Mouse (Mus musculus) intestine, embryonic 16.5 days (tissue): Measurements from ENCODE around the gene Birc7. TPM values are rescaled to one million over a fixed set of nuclear protein-coding genes. Genes with fewer than 3 reads are reported as not detected.
A peak's percentile ranks its signal among the peaks of the same experiment; 100 is the strongest.

Source experiments
- ATAC-seq: fragments of 200-750 bp; cut with Nextera tagmentation; 2 replicates; pipeline ENCODE4 v1.8.0; 2017; ENCODE audit warnings: moderate TSS enrichment, moderate library complexity
- H3K27ac ChIP-seq: fragments of 300-500 bp; sonication (generic); 2 replicates; pipeline ENCODE4 v1.5.1; 2014; ENCODE audit warnings: mild to moderate bottlenecking, low read length
- H3K27me3 ChIP-seq: fragments of 300-500 bp; sonication (generic); replicated peaks from 2 replicates; pipeline ENCODE4 v1.6.1; 2014; ENCODE audit warnings: low read length, control low read depth, mixed read lengths; ENCODE audit not compliant: control insufficient read depth, insufficient read depth
- H3K36me3 ChIP-seq: fragments of 300-500 bp; sonication (generic); 2 replicates; pipeline ENCODE4 v1.6.1; 2014; ENCODE audit warnings: low read length, control low read depth; ENCODE audit not compliant: control insufficient read depth, insufficient read depth
- H3K4me1 ChIP-seq: fragments of 300-500 bp; sonication (generic); 2 replicates; pipeline ENCODE4 v1.6.1; 2014; ENCODE audit warnings: low read length, control low read depth, mixed read lengths; ENCODE audit not compliant: control insufficient read depth, insufficient read depth
- H3K4me2 ChIP-seq: fragments of 300-500 bp; sonication (generic); 2 replicates; pipeline ENCODE4 v1.6.1; 2014; ENCODE audit warnings: low read depth, low read length, control low read depth
- H3K4me3 ChIP-seq: fragments of 300-500 bp; sonication (generic); 2 replicates; pipeline ENCODE4 v1.5.1; 2014; ENCODE audit warnings: mild to moderate bottlenecking, low read length
- H3K9ac ChIP-seq: fragments of 300-500 bp; sonication (generic); 2 replicates; pipeline ENCODE4 v1.6.1; 2014; ENCODE audit warnings: low read depth, low read length
- H3K9me3 ChIP-seq: fragments of 300-500 bp; sonication (generic); 2 replicates; pipeline ENCODE4 v1.6.1; 2016; ENCODE audit warnings: low read length, control low read depth; ENCODE audit not compliant: control insufficient read depth
- WGBS: fragments of 180-500 bp; shearing (Covaris S2); extraction: QIAGEN DNeasy Blood & Tissue Kit; methylation state at CpG from one replicate; pipeline ENCODE4 v1.1.7; 2014; 5-methylcytosine and 5-hydroxymethylcytosine counted together
- polyA plus RNA-seq: library from polyadenylated mRNA; unstranded; fragments of >200 nt; fragmentation: Nextera tagmentation; extraction: Ambion mirVana; gene quantifications from 2 replicates; pipeline ENCODE4 v1.2.1, GENCODE M21; 2015

Birc7 gene
- polyA plus RNA-seq, 1 experiment from 2014 or later: 0.09 TPM

DNA sequence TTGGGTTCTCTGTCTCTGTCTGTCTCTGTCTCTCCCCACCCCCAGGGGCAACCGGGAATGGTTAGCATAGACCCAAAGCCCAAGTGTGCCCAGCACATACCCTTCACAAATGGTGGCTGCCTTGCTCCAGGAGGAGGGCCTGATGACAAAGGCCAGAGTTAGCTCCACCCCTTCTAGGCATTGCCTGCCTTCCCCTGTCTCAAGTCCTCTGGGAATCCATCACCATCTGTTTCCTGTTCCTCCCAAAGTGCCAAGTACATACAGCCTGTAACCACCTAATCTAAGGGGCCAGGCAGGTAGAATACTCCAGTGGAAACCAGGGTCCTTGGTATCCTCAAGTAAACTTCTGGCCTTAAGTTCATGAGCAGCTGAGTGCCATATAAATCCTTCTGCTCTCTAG, 3.6 kb downstream of the Birc7 start:
- peak; percentile 44; the same call in 1 of the 2 replicates for ATAC-seq
- no peaks in the 10 kb centered on the region for H3K9me3 ChIP-seq
- 61% methylated on average over 1 of the region's 1 CpGs for WGBS
- no peak overlapping the region for H3K4me2 ChIP-seq
- H3K27ac ChIP-seq: no peak overlapping the region
- no peaks in the 10 kb centered on the region for H3K4me1 ChIP-seq
- no peak overlapping the region for H3K4me3 ChIP-seq
- no peak overlapping the region for H3K9ac ChIP-seq
- no peaks in the 10 kb centered on the region for H3K36me3 ChIP-seq
- no peaks in the 10 kb centered on the region for H3K27me3 ChIP-seq

DNA sequence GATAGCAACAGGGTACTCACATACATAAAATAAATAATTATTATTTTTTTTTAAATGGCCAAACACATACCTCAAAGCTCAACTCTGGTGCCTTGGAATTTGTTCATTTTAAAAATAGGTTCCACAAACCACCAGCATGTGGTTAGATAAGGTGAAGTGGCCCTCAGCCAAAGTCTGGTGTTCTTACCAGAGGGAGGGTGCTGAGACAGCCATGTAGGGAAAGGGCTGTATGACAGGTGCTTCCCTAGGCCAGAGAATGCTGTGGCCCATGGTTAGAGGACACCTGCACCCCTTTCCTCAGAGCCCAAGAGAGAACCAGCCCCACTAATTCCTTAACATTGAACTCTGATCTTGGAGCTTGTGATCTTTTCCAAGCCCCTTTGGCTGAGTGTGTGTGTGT, 11.4 kb downstream of the Birc7 start:
- H3K27ac ChIP-seq: no peak overlapping the region
- no peaks in the 10 kb centered on the region for H3K9me3 ChIP-seq
- no peaks in the 10 kb centered on the region for H3K36me3 ChIP-seq
- no peaks in the 10 kb centered on the region for H3K4me1 ChIP-seq
- no peak overlapping the region for H3K4me2 ChIP-seq
- ATAC-seq: no peak
- H3K9ac ChIP-seq: no peak overlapping the region
- no peak overlapping the region for H3K4me3 ChIP-seq
- no peaks in the 10 kb centered on the region for H3K27me3 ChIP-seq

DNA sequence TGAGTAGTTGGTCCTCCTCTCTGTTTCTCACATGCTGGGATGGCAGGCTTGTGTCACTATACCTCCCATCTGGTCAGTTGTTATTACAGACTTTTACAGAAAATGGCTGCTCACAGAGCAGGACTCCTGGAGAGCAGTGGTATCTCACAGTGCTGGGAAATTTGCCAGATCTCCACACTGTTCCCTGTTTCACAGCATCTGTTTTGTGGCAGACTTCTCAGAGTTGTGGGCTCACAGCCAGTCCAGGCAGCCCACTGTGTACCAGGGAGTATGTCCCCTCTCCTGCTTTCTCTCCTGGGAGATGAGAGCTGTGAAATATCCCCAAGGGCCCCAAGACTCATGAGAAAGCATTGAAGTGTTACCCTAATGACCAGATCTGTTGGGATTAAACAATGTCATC, 13.0 kb downstream of the Birc7 start:
- Histone ChIP-seq H3K4me2 (no peak overlapping the region), H3K9me3 (no peaks in the 10 kb centered on the region), H3K27ac (no peak overlapping the region), H3K4me3 (no peak overlapping the region), H3K9ac (no peak overlapping the region), H3K27me3 (no peaks in the 10 kb centered on the region), H3K36me3 (no peaks in the 10 kb centered on the region), H3K4me1 (no peaks in the 10 kb centered on the region)
- no peak for ATAC-seq

DNA sequence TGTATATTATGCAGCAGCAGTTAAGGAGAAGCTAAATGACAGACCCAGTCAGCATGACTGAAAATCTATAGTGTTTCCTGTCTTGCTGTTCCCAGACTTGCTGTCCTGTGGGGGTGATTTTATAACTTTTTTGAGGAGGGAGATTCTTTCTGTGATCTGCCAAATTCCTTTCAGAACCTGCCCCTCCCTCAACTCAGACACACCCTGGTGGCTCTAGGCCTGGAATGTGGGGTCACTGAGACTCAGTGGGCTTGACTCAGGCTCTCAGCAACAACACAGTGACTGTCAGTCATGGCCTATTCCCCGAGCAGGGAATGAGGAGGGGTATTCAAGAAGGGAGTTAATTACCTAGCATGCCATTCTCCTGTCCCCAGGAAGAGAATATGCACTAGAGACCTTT, 21.1 kb downstream of the Birc7 start:
- Histone ChIP-seq H3K36me3 (no peaks in the 10 kb centered on the region), H3K9ac (no peak overlapping the region), H3K4me1 (peaks cover 5% of the 10 kb centered on the region; the same call in 1 of the 2 replicates), H3K27me3 (no peaks in the 10 kb centered on the region), H3K27ac (no peak overlapping the region), H3K4me2 (no peak overlapping the region), H3K9me3 (no peaks in the 10 kb centered on the region), H3K4me3 (no peak overlapping the region)
- ATAC-seq: no peak
- 11% methylated on average over 1 of the region's 1 CpGs for WGBS

DNA sequence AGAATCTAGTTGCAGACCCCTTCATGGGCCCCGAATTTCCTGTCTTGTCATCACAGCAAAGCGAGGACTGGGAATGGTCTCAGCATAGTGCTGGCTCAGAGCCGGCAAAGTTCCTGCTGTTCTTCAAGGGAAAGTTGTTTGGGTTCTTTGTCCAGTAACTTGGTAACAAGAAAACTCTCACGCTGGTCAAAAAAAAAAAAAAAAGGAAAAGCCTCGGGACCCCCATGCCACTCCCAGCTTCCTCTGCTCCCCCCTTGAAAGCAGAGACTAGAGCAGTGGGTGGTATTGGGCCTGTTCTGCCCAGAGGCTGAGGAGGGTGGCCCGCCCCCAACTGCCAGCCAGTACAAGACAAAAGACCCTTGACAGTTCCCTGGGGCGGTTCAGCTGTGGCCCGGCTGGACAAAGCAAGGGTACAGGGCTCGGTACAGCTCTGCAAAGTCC, 23.9 kb downstream of the Birc7 start:
- Histone ChIP-seq H3K9ac (peak overlapping the region; percentile 38; the same call in 1 of the 2 replicates), H3K27me3 (no peaks in the 10 kb centered on the region), H3K9me3 (no peaks in the 10 kb centered on the region), H3K36me3 (no peaks in the 10 kb centered on the region), H3K4me1 (peaks cover 8% of the 10 kb centered on the region; the same call in 1 of the 2 replicates), H3K4me3 (peak overlapping the region; percentile 64), H3K27ac (peak overlapping the region; percentile 16; the same call in 1 of the 2 replicates), H3K4me2 (peak overlapping the region; percentile 78)
- no peak for ATAC-seq
- 30% methylated on average over 9 of the region's 9 CpGs for WGBS

DNA sequence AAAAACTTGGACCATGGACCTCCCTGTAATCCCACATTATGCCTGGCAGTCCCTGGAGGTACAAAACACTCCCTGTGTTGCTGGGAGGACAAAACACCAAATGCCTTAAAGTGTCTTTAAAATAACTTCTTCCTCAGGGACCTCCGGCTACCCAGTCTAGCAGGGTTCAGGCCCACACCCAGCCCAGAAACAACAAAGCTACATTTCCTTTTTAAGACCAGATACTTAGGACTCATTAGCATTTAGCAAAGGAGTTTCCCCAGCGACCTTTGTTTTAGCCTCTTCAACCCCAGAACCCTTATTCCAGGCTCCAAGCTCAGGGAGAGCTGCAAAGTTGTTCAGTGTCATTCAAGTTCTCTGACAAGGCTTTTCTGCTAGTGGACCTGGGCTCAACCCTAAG, 24.8 kb downstream of the Birc7 start:
- no peaks in the 10 kb centered on the region for H3K27me3 ChIP-seq
- H3K4me1 ChIP-seq: peaks cover 8% of the 10 kb centered on the region; the same call in 1 of the 2 replicates
- H3K9ac ChIP-seq: peak overlapping the region; percentile 67
- no peak for ATAC-seq
- 33% methylated on average over 2 of the region's 2 CpGs for WGBS
- peak overlapping the region; percentile 68; the same call in 1 of the 2 replicates for H3K27ac ChIP-seq
- H3K9me3 ChIP-seq: no peaks in the 10 kb centered on the region
- H3K36me3 ChIP-seq: no peaks in the 10 kb centered on the region
- peak overlapping the region; percentile 64 for H3K4me3 ChIP-seq
- peak overlapping the region; percentile 78 for H3K4me2 ChIP-seq

DNA sequence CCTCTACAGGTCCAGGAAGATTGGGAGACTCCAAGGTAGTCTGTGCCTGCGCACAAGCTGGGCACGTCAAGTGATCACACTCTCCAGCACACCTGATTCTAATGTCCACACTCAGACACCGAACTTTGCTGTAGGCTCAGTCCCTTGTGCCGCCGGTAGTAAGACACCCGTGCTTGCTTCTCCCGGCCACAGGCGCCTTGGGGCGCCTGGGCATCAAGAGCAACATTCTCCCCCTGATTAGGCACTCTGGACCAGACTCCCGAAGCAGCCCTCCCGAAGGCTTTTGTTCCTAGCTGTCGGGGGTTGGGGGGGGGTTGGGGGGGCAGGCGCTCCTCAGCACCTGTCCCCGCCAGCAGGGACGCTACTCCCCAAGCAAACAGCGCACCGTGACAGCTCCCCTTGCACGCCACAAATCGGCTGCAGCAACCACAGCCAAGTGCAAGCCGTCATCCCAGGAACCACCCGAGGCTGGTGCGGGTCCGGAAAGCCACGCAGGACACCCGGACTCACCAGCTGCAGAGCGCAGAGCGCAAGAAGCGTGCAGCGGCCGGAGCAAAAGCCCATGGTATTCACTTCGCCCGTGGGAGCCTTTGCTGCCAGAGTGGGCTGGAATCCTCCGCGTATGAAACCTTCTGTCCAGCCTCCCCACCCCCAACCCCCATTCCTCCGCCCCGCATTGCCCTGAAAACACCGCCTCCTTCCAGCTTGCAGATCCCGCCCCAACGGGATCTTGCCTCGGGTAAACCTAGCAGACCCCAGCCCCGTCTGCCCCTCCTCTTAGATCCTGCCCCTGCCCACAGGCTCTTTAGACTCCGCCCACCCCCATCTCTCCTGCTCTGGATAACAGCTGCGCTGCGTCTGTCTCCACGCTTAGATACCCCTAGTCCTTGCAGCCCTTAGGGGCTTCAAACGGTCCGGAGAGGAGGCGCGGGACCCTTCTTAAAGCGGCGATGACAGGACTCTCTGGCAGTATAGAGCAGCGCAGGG, 25.5 kb downstream of the Birc7 start, which contains the start of gene Nkain4:
Gene Nkain4 (minus strand): TSS at position 639 of the 987 bp plus-strand sequence.
- Histone ChIP-seq H3K9me3 (no peaks in the 10 kb centered on the region), H3K4me2 (peak within 1 kb of the TSS; percentile 78), H3K4me1 (peaks cover 8% of the 10 kb centered on the region; the same call in 1 of the 2 replicates), H3K27ac (peak within 1 kb of the TSS; percentile 68), H3K27me3 (no peaks in the 10 kb centered on the region), H3K36me3 (no peaks in the 10 kb centered on the region), H3K4me3 (peak within 1 kb of the TSS; percentile 64), H3K9ac (peak within 1 kb of the TSS; percentile 67)
- peak; percentile 83 for ATAC-seq
- under 1% methylated on average over 52 of the region's 52 CpGs for WGBS

DNA sequence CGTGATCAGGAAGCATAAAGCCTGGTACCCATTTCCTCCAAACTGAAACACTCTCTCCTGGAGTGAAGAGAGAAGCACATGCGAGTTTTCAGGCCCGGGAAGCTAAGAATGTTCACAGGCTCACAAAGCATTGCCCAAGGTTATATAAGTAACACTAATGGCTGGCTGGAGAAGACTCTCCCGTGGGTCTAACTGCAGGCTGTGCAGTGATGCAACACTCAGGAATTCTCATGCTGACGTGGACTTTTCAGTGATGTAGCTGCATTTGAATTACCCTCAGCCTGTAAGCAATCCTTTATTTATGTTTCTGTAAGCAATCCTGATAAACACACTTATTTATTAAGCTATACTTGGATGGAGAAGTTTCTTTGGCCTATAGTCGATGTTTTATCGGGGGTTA, 30.8 kb downstream of the Birc7 start:
- Histone ChIP-seq H3K27ac (no peak overlapping the region), H3K4me3 (no peak overlapping the region), H3K4me2 (no peak overlapping the region), H3K27me3 (no peaks in the 10 kb centered on the region), H3K36me3 (no peaks in the 10 kb centered on the region), H3K9me3 (no peaks in the 10 kb centered on the region), H3K4me1 (peaks cover 23% of the 10 kb centered on the region), H3K9ac (no peak overlapping the region)
- ATAC-seq: no peak
- 58% methylated on average over 7 of the region's 7 CpGs for WGBS

DNA sequence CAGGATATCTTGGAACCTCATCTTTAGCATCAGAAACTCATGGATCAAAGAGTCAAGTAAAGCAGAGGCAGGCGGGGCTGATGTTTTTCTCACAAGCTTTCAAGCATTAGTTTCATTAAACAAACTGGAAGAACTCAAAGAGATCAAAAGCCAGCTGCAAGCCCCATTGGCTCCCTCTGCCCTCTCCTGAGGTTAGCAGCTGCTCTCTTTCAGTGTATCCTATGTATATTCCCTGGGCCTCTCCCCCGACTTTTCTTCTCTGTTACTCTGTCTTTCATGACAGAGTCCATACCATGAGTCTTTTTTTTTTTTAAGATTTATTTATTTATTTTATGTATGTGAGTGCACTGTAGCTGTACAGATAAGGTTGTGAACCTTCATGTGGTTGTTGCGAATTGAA, 31.4 kb downstream of the Birc7 start:
- peaks cover 18% of the 10 kb centered on the region for H3K4me1 ChIP-seq
- no peak for ATAC-seq
- H3K4me2 ChIP-seq: no peak overlapping the region
- H3K27me3 ChIP-seq: no peaks in the 10 kb centered on the region
- no peak overlapping the region for H3K9ac ChIP-seq
- H3K36me3 ChIP-seq: no peaks in the 10 kb centered on the region
- no peaks in the 10 kb centered on the region for H3K9me3 ChIP-seq
- no peak overlapping the region for H3K27ac ChIP-seq
- 65% methylated on average over 3 of the region's 3 CpGs for WGBS
- H3K4me3 ChIP-seq: no peak overlapping the region
